Mouse (Mus musculus): Measurements from ENCODE around the gene Hemk1. TPM values are rescaled to one million over a fixed set of nuclear protein-coding genes. Genes with fewer than 3 reads are reported as not detected.

The Hemk1 gene
- polyA plus RNA-seq, 1 experiment from 2014 or later: 11.3 TPM

GRCm38 (mm10) chr9:107323558-107323957, 14.6 kb downstream of the Hemk1 start:
- ATAC-seq (ENCODE audit: insufficient read depth): no peak
- TF ChIP-seq CTCF (IDR thresholded peaks at IDR 0.05; ENCODE audit: low read depth): no peak
- 55% methylated on average over 6 of the region's 6 CpGs for WGBS
- peak; percentile 34 for DNase-seq
- H3K27me3 ChIP-seq (ENCODE audit: insufficient read depth, low read length): no peaks in the 10 kb centered on the region
- H3K4me2 ChIP-seq: no peak overlapping the region
- no peak overlapping the region for H3K4me3 ChIP-seq (ENCODE audit: low read depth, low read length)
- H3K27ac ChIP-seq (ENCODE audit: low read depth): no peak overlapping the region
- H3K9ac ChIP-seq: no peak overlapping the region
- H3K36me3 ChIP-seq (ENCODE audit: insufficient read depth): no peaks in the 10 kb centered on the region
- H3K4me1 ChIP-seq (ENCODE audit: insufficient read depth): no peaks in the 10 kb centered on the region
- H3K9me3 ChIP-seq (ENCODE audit: low read depth, low read length): no peaks in the 10 kb centered on the region

DNA sequence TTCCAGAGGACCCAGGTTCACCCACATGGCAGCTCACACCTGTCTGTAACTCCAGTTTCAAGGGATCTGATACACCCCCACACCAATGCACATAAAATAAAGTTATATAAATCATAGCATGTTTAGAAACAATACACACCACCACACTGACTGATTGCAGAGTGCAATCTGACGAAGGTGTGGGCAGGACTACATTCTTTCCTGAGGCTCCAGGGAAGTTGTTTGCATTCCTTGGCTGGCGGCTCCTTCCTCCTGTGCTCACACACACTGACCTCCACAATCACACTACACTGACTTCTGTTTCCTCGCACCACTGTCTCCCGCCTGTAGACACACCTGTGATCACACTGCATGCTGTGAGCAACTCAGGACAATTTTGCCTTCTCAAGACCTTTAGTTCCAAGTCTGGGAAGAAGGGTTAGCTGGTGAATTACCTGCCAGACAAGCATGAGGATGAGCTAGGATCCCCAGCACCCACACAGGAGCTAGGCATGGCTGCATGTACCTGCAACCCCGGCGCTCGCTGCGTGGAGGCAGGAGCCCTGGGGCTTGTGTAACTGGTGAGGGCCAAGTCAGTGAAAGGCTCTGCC, 15.6 kb downstream of the Hemk1 start:
- Histone ChIP-seq H3K9ac (no peak overlapping the region), H3K4me2 (no peak overlapping the region), H3K4me1 (ENCODE audit: insufficient read depth) (no peaks in the 10 kb centered on the region), H3K9me3 (ENCODE audit: low read depth, low read length) (no peaks in the 10 kb centered on the region), H3K27ac (ENCODE audit: low read depth) (no peak overlapping the region), H3K4me3 (ENCODE audit: low read depth, low read length) (no peak overlapping the region), H3K36me3 (ENCODE audit: insufficient read depth) (no peaks in the 10 kb centered on the region), H3K27me3 (ENCODE audit: insufficient read depth, low read length) (no peaks in the 10 kb centered on the region)
- ATAC-seq (ENCODE audit: insufficient read depth) (no peak), DNase-seq (no peak)
- TF ChIP-seq CTCF (IDR thresholded peaks at IDR 0.05; ENCODE audit: low read depth): no peak
- 67% methylated on average over 8 of the region's 8 CpGs for WGBS

GRCm38 (mm10) chr9:107315791-107316190, 22.4 kb downstream of the Hemk1 start:
- Histone ChIP-seq H3K4me2 (no peak overlapping the region), H3K27ac (ENCODE audit: low read depth) (no peak overlapping the region), H3K4me1 (ENCODE audit: insufficient read depth) (no peaks in the 10 kb centered on the region), H3K4me3 (ENCODE audit: low read depth, low read length) (no peak overlapping the region), H3K9me3 (ENCODE audit: low read depth, low read length) (no peaks in the 10 kb centered on the region), H3K9ac (no peak overlapping the region), H3K27me3 (ENCODE audit: insufficient read depth, low read length) (no peaks in the 10 kb centered on the region), H3K36me3 (ENCODE audit: insufficient read depth) (no peaks in the 10 kb centered on the region)
- no peak for TF ChIP-seq CTCF (IDR thresholded peaks at IDR 0.05; ENCODE audit: low read depth)
- no peak for DNase-seq
- 62% methylated on average over 2 of the region's 2 CpGs for WGBS
- ATAC-seq (ENCODE audit: insufficient read depth): no peak

DNA sequence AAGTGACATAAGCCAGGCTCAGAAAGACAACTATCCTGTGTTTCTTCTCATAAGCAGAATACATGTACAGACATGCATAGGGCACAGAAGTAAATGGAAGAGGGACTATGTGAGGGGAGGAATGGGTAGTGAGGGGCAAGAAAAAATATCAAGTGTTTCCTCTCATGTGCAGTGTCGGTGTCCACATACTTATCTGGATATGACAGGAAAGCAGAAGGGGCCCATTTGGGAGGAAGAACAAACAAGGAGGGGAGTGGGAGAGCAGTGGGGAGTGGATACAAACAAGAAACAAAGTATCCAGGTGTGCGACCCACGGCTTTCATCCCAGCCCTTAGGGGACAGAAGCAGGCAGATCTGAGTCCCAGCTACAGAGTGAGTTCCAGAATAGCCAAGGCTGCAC, 24.2 kb downstream of the Hemk1 start:
- no peak for ATAC-seq (ENCODE audit: insufficient read depth)
- TF ChIP-seq CTCF (IDR thresholded peaks at IDR 0.05; ENCODE audit: low read depth): no peak
- Histone ChIP-seq H3K4me1 (ENCODE audit: insufficient read depth) (no peaks in the 10 kb centered on the region), H3K9me3 (ENCODE audit: low read depth, low read length) (no peaks in the 10 kb centered on the region), H3K4me2 (no peak overlapping the region), H3K4me3 (ENCODE audit: low read depth, low read length) (no peak overlapping the region), H3K27ac (ENCODE audit: low read depth) (no peak overlapping the region), H3K9ac (no peak overlapping the region), H3K36me3 (ENCODE audit: insufficient read depth) (no peaks in the 10 kb centered on the region), H3K27me3 (ENCODE audit: insufficient read depth, low read length) (no peaks in the 10 kb centered on the region)
- no peak for DNase-seq
- 53% methylated on average over 3 of the region's 3 CpGs for WGBS

DNA sequence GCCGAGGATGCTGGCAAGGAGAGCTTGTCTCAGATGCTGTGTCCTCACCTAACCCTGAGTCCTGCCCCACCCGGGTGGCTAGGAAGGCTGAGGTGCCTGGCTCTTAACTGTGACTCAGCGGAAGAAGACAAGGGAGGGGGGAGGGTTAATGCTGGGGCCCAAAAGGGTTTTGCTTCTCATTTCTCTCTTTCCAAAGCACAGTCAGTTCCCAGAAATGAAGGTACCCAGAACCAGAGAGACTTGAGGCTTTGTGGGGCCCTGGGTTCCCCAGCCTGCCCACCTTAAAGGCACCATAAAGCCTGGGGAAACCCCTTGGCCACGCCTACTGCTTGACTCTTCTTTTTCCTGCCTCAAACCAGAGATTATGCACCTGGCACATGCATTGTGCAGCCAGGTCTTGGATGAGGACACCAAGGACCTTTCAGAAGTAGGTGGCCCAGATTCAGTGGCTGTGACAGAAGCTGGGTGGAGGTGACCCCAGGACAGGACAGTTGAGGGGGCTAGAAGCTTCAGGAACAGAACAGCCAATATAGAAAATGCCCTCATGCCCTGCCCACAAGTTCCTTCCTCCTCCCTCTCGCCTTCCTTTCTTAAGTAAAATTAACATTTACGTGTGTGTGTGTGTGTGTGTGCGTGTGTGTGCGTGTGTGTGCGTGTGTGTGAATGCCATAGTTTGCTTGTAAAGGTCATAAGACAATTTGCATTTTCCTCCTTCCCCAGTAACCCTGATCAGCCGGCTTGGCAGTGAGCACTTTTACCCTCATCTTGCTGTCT, 25.2 kb downstream of the Hemk1 start:
- Histone ChIP-seq H3K4me1 (ENCODE audit: insufficient read depth) (0 out of 2 replicates have a peak, but pooled peaks cover 5% of the 10 kb centered on the region), H3K27me3 (ENCODE audit: insufficient read depth, low read length) (no peaks in the 10 kb centered on the region), H3K4me3 (ENCODE audit: low read depth, low read length) (no peak overlapping the region), H3K9ac (no peak overlapping the region), H3K36me3 (ENCODE audit: insufficient read depth) (no peaks in the 10 kb centered on the region), H3K4me2 (no peak overlapping the region), H3K27ac (ENCODE audit: low read depth) (no peak overlapping the region), H3K9me3 (ENCODE audit: low read depth, low read length) (no peaks in the 10 kb centered on the region)
- ATAC-seq (ENCODE audit: insufficient read depth) (no peak), DNase-seq (no peak)
- 59% methylated on average over 10 of the region's 10 CpGs for WGBS
- TF ChIP-seq CTCF (IDR thresholded peaks at IDR 0.05; ENCODE audit: low read depth): no peak

DNA sequence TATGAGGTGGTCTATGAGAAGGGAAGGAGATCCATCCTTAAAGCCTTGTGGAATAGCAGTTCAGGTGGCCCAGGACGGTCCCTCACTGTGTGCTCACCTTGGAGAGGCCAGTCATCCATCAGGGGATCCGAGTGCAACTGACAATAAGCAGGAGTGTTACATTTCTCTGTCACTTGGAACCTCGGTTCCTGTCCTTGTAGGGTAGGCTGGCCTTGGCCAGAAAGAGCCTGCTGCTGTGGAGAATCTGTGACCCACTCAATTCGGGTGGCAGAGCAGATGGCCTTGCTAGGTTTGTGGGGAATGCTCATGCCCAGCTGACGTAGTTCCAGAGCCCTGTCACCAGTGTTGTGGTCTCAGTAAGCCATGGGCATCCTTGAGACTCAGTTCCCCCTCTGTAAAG, 28.6 kb downstream of the Hemk1 start:
- Histone ChIP-seq H3K27ac (ENCODE audit: low read depth) (no peak overlapping the region), H3K36me3 (ENCODE audit: insufficient read depth) (no peaks in the 10 kb centered on the region), H3K4me3 (ENCODE audit: low read depth, low read length) (no peak overlapping the region), H3K9me3 (ENCODE audit: low read depth, low read length) (no peaks in the 10 kb centered on the region), H3K27me3 (ENCODE audit: insufficient read depth, low read length) (no peaks in the 10 kb centered on the region), H3K4me1 (ENCODE audit: insufficient read depth) (peaks cover 11% of the 10 kb centered on the region; the same call in 1 of the 2 replicates), H3K4me2 (no peak overlapping the region), H3K9ac (no peak overlapping the region)
- DNase-seq (no peak), ATAC-seq (ENCODE audit: insufficient read depth) (no peak)
- WGBS: 57% methylated on average over 5 of the region's 5 CpGs
- TF ChIP-seq CTCF (IDR thresholded peaks at IDR 0.05; ENCODE audit: low read depth): no peak

DNA sequence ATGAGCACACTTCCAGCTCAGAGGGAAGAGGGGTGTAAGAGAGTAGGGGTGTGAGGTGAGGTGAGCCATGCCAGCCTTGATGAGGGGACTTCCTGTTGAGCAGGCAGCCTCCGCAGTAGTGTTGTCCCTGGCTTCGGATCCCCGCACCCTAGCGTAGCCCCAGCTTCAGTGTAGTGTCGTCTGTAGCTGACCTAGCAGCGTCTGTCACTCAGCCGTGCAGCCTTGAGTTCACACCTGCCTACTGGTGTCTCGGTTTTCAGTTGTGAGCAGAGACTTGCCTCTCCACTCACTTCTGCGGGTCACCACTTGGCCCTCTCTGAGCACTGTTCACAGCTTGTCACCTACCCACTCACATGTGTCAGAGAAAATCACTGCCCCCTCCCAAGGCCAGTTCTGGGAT, 29.0 kb downstream of the Hemk1 start:
- Histone ChIP-seq H3K4me1 (ENCODE audit: insufficient read depth) (peaks cover 11% of the 10 kb centered on the region; the same call in 1 of the 2 replicates), H3K36me3 (ENCODE audit: insufficient read depth) (no peaks in the 10 kb centered on the region), H3K4me2 (no peak overlapping the region), H3K27me3 (ENCODE audit: insufficient read depth, low read length) (no peaks in the 10 kb centered on the region), H3K4me3 (ENCODE audit: low read depth, low read length) (no peak overlapping the region), H3K9ac (no peak overlapping the region), H3K27ac (ENCODE audit: low read depth) (no peak overlapping the region), H3K9me3 (ENCODE audit: low read depth, low read length) (no peaks in the 10 kb centered on the region)
- WGBS: 58% methylated on average over 9 of the region's 9 CpGs
- ATAC-seq (ENCODE audit: insufficient read depth) (no peak), DNase-seq (no peak)
- TF ChIP-seq CTCF (IDR thresholded peaks at IDR 0.05; ENCODE audit: low read depth): no peak

Measured in lung, embryonic 14.5 days (tissue).